Mouse (Mus musculus): ENCODE measurements around the gene Ceacam5. TPM values are rescaled to one million over a fixed set of nuclear protein-coding genes. Genes with fewer than 3 reads are reported as not detected.

Ceacam5 gene
- total RNA-seq (2017), result not detected in 2 replicates

- no peak for ATAC-seq (replicated peaks in 1 of 2; ENCODE audit: insufficient read depth in 1 of 2, low FRiP score in 2 of 2, low TSS enrichment in 1 of 2, low read depth in 1 of 2, poor library complexity in 2 of 2, severe bottlenecking in 2 of 2)
Measured at GRCm38 (mm10) chr7:17712938-17713337, at the start of gene Ceacam5. Ceacam5 (plus strand) TSS chr7:17713238.

Other genes starting within 250 kb of the Ceacam5 start
- gene Ceacam14, start 99.4 kb downstream of the Ceacam5 start, total RNA-seq (2017), result not detected in 2 replicates
- not detected in 2 replicates for gene Gm5155, start 158.5 kb downstream of the Ceacam5 start, total RNA-seq (2017)

Measured in hematopoietic stem cell, adult 5-6 weeks (primary cell).